Mouse (Mus musculus): ENCODE measurements around the gene Gm12166. TPM values are rescaled to one million over a fixed set of nuclear protein-coding genes. Genes with fewer than 3 reads are reported as not detected.
A peak's percentile ranks its signal among the peaks of the same experiment; 100 is the strongest.
"Not testable (repeated sequence)": the region's sequence is repeated elsewhere in the genome, so short reads cannot be mapped to it uniquely, and the experiment has no call there.

Gm12166 gene
- polyA plus RNA-seq, 1 experiment from 2014 or later = 3.0 TPM

DNA sequence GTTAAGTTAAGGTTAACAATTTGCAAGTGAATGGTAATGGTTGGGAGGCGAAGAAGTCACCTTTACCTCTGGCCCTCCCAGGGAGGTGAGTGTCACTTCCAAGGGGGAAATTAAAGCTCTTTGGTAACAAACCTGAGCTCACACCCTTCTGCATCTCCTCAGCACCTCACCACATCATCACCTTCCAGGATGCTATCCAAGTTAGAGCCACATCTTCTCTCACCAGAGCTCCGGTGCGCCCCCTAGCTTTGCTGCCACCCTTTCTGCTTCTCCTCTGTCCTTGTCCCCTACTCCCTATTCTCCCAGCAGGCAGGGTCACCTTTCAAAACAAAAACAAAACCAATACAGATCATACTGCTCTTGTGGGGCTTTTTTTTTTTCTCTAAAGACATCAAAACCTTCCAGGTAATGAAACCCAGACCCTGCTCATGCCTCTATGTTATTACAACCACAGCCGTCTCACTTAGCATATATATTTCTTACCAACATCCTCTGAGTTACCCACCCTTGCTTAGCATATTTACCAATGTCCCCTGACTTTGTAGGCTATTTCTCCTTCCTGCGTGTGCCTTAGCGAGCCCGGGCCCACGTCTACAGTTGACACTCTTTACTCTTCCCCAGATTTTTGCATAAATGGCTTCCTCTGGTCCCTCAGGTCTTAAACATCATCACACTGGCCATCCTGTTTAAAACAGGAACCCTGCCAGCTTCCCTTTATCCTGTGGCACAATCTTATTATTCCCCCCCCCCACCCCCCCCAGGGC, 7.9 kb upstream of the Gm12166 start:
- Histone ChIP-seq H3K27ac (replicated peaks) (no peak overlapping the region), H3K36me3 (replicated peaks) (peaks cover 18% of the 10 kb centered on the region; the same call in 1 of the 2 replicates), H3K27me3 (replicated peaks; ENCODE audit: low read depth, poor library complexity, severe bottlenecking) (peaks cover 12% of the 10 kb centered on the region; the same call in 1 of the 2 replicates), H3K4me1 (peaks cover 43% of the 10 kb centered on the region), H3K9me3 (no peaks in the 10 kb centered on the region), H3K4me3 (no peak overlapping the region)
- no peak for DNase-seq (ENCODE audit: low spot score)
- 63% methylated on average over 8 of the region's 8 CpGs for WGBS

DNA sequence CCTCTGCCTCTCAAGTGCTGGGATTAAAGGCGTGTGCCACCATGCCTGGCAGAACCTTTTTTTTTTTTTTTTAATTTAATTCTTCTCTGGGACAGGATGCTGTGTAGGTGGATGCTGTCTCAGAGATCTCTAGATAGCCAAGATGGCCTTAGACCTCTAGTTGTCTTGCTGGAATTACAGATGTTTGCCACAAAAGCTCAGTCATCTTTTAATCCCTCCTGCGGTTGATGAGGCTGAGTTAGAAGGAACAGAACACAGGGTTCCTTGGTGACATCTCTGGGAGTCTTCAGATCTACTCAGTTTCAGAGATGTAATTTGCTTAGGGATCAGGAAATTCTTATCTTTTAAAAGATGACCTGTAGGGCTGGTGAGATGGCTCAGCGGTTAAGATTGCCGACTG, 6.8 kb upstream of the Gm12166 start:
- H3K27ac ChIP-seq (replicated peaks) = no peak overlapping the region
- H3K4me3 ChIP-seq = no peak overlapping the region
- no peaks in the 10 kb centered on the region for H3K9me3 ChIP-seq
- WGBS = 91% methylated on average over 4 of the region's 4 CpGs
- peaks cover 45% of the 10 kb centered on the region for H3K4me1 ChIP-seq
- H3K36me3 ChIP-seq (replicated peaks) = peaks cover 18% of the 10 kb centered on the region; the same call in 1 of the 2 replicates
- H3K27me3 ChIP-seq (replicated peaks; ENCODE audit: low read depth, poor library complexity, severe bottlenecking) = peaks cover 15% of the 10 kb centered on the region; the same call in 1 of the 2 replicates
- DNase-seq (ENCODE audit: low spot score) = no peak

DNA sequence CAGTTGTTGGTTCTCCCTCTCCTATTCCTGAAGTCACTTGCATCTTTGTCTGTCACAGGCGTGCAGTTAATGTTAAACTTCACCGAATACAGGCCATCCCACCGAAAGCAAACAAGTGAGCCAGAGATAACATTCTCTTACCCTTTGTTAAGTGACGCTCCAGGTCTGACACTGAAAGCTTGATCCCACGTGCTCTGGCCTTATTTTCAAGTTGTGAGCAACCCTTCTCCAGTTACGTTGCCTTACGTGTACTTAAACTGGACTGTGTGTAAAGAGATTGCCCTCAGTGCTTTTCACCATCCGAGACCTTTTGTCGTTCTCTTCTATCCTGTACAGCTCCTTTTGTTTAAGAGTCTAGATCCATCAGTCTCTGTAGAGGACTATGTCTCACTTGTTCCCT, 5.9 kb upstream of the Gm12166 start:
- peak overlapping the region; percentile 71; the same call in 1 of the 2 replicates for H3K4me3 ChIP-seq
- 51% methylated on average over 9 of the region's 9 CpGs for WGBS

DNA sequence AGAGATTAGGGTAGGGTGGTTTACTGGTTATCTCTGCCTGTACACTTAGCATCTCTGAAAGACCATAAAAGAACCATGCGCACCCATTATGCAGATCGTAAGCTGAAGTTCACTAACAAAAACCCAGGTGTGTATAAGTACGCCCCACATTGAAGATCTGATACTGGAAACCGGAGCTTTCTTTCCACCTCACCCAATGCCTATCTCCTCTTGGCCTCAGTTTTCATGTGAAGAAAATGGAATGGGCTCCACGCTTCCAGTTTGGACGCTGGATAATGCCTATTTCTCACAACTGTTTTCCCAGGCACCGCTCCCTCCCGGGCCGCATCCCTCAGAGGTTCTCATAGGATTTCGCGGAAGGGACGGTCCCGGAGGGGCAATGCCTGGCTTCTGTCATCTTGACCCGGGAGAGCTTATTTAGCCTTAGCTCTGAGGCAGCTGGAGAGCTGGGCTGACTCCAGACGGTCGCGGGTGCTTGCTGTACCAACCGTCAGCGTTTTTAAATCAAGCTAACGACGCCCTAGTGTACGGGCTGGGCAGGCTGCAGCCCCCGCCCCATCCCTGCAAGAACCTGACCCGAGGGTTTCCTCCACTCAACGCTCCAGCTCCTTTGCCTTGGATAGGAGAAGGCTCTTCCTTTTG, 4.8 kb upstream of the Gm12166 start:
- 2% methylated on average over 25 of the region's 25 CpGs for WGBS
- Histone ChIP-seq H3K27ac (replicated peaks) (peak overlapping the region; percentile 90), H3K4me3 (peak overlapping the region; percentile 71), H3K36me3 (replicated peaks) (peaks cover 11% of the 10 kb centered on the region; the same call in 1 of the 2 replicates), H3K4me1 (peaks cover 45% of the 10 kb centered on the region), H3K27me3 (replicated peaks; ENCODE audit: low read depth, poor library complexity, severe bottlenecking) (peaks cover 21% of the 10 kb centered on the region; the same call in 1 of the 2 replicates), H3K9me3 (no peaks in the 10 kb centered on the region)
- DNase-seq (ENCODE audit: low spot score) = peak; percentile 59

More for the DNA sequence above, 5.9 kb upstream of the Gm12166 start:
- Histone ChIP-seq H3K27me3 (replicated peaks; ENCODE audit: low read depth, poor library complexity, severe bottlenecking) (peaks cover 15% of the 10 kb centered on the region; the same call in 1 of the 2 replicates), H3K36me3 (replicated peaks) (peaks cover 16% of the 10 kb centered on the region; the same call in 1 of the 2 replicates), H3K9me3 (no peaks in the 10 kb centered on the region), H3K4me1 (peaks cover 45% of the 10 kb centered on the region), H3K27ac (replicated peaks) (no peak overlapping the region)
- no peak for DNase-seq (ENCODE audit: low spot score)

DNA sequence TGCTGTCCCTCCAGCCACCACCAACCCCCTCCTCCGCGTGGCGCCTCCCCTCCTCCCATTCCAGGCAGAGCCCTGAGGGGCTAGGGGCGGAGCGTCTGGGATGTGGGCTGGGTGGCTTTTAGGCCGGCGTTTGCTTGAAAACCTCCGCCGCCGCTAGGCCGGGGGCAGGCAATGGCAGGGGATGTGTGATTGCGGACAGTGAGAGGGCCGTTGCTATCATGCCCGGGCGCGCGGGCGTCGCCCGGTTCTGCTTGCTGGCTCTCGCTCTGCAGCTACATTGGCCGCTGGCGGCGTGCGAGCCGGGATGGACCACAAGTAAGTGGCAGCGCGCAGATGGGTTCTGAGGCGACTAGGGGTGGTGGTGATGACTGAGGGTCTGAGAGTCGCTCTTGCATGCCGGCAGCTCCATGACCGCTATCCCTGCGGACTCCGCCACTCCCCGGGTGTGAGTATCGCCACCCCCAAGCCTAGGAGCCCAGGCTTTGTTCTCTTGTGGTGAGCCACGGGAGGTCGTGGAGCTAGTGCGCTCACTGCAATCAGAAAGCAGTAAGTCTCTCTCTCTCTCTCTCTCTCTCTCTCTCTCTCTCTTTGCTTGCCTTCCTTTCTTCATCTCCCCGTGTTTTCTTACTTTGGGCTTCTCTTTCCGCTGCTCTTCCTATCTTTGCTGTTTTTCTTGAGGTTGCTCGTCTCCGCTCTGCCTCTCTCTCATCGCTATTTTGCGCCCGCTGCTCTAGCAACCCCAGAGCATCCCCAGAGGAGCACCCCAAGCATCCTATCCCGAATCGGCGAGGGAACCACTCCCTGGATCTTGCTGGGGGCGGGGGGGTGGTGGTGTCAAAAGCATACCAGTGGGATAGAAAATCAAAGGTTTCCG, 4.0 kb upstream of the Gm12166 start, which contains the start of gene Adam19:
TSS of gene Adam19 (plus strand) at position 97 of the 874 bp plus-strand sequence.
- H3K27me3 ChIP-seq (replicated peaks; ENCODE audit: low read depth, poor library complexity, severe bottlenecking) = peaks cover 21% of the 10 kb centered on the region; the same call in 1 of the 2 replicates
- under 1% methylated on average over 51 of the region's 51 CpGs for WGBS
- peak within 1 kb of the TSS; percentile 90 for H3K27ac ChIP-seq (replicated peaks)

DNA sequence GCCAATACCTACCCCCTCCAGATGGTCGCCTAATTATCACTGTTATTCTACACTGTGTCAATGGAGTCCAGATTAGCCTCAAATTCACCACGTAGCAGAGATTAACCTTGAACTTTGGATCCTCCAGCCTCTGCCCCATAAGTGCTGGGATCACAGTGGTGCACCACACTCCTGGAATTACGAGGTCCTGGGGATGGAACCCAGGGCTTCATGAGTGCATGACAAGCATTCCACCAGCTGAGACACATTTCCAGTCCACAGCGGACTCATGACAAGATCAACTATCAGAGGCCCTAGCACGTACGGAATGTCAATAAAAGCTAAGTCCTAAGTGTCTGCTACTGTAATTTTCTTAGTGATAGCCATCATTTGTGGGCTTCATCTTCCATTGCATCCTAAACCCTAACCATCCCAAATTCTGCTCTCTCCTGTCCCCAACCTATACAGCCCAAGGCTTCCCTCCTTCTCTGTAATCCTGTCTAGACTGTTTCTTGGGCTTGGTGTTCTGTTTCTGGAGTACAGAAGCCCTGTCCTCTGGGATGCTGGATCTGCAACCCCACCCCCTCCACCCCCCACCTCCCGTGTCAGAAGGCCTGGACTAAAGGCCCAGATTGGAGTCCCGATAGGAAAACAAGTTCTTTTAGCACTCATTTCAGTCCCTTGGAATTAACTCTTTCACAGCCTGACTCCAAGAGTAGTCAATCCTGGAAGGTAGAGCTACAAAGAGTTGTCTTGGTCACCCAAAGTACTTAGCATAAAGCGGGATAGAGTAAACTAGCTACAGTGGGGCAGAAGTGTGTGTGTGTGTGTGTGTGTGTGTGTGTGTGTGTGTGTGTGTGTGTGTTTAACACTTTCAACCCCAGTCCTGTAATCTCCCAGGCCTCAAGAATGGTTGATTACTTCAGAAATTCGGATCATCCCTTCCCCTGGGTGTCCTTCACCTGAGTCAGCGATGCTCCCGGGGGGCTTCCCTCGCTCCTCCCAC, 3.1 kb upstream of the Gm12166 start:
- DNase-seq (ENCODE audit: low spot score) = peak; percentile 45
- H3K27ac ChIP-seq (replicated peaks) = peak overlapping the region; percentile 90
- H3K36me3 ChIP-seq (replicated peaks) = no peaks in the 10 kb centered on the region
- peaks cover 21% of the 10 kb centered on the region; the same call in 1 of the 2 replicates for H3K27me3 ChIP-seq (replicated peaks; ENCODE audit: low read depth, poor library complexity, severe bottlenecking)
- H3K4me3 ChIP-seq = peak overlapping the region; percentile 71
- H3K9me3 ChIP-seq = no peaks in the 10 kb centered on the region
- WGBS = 20% methylated on average over 13 of the region's 13 CpGs
- peaks cover 39% of the 10 kb centered on the region for H3K4me1 ChIP-seq

More for the DNA sequence above, 4.0 kb upstream of the Gm12166 start, which contains the start of gene Adam19:
- H3K4me3 ChIP-seq = peak within 1 kb of the TSS; percentile 71
- peak; percentile 91 for DNase-seq (ENCODE audit: low spot score)
- H3K9me3 ChIP-seq = no peaks in the 10 kb centered on the region
- H3K4me1 ChIP-seq = peaks cover 45% of the 10 kb centered on the region
- peaks cover 6% of the 10 kb centered on the region; the same call in 1 of the 2 replicates for H3K36me3 ChIP-seq (replicated peaks)

DNA sequence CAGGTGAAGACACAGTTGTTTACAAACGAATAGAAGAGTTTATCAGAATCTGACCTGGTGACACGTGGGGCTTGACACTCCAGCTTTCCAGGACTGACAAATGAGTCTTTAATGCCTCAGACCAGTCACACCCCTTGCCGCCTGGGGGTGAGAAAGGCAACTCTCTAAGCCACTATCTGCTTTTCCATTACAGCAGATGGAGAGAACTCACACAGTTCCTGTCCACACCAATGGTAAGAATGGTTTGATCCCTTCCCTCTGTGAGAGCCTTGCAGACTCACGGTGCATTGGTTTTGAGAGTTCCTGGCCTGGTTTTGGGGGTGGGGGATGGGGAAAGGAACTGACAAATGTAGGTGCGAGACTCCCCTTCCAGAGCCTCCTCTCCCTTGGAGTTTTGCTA, 2.2 kb upstream of the Gm12166 start:
- no peak for DNase-seq (ENCODE audit: low spot score)
- H3K36me3 ChIP-seq (replicated peaks) = no peaks in the 10 kb centered on the region
- H3K27ac ChIP-seq (replicated peaks) = no peak overlapping the region
- H3K9me3 ChIP-seq = no peaks in the 10 kb centered on the region
- no peak overlapping the region for H3K4me3 ChIP-seq
- peaks cover 35% of the 10 kb centered on the region for H3K4me1 ChIP-seq
- H3K27me3 ChIP-seq (replicated peaks; ENCODE audit: low read depth, poor library complexity, severe bottlenecking) = peaks cover 21% of the 10 kb centered on the region; the same call in 1 of the 2 replicates
- 36% methylated on average over 5 of the region's 5 CpGs for WGBS

DNA sequence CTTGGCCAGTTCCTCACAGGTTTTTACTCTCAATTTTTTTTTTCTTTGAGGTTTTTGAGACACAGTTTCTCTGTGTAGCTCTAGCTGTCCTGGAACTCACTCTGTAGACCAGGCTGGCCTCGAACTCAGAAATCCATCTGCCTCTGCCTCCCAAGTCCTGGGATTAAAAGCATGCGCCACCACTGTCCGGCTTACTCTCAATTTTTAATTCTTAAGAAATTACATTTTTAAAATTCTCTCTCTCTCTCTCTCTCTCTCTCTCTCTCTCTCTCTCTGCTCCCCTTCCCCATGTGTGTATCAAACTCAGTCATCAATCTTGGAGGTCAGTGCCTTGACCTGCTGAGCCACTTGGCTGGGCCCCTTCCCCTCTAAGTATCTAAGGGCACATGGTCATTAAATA, 1.3 kb upstream of the Gm12166 start:
- H3K4me3 ChIP-seq; H3K9me3 ChIP-seq; DNase-seq (ENCODE audit: low spot score); H3K36me3 ChIP-seq (replicated peaks); H3K27ac ChIP-seq (replicated peaks): not testable (repeated sequence)
- 92% methylated on average over 3 of the region's 3 CpGs for WGBS
- H3K4me1 ChIP-seq = peaks cover 35% of the 10 kb centered on the region
- H3K27me3 ChIP-seq (replicated peaks; ENCODE audit: low read depth, poor library complexity, severe bottlenecking) = peaks cover 21% of the 10 kb centered on the region; the same call in 1 of the 2 replicates

DNA sequence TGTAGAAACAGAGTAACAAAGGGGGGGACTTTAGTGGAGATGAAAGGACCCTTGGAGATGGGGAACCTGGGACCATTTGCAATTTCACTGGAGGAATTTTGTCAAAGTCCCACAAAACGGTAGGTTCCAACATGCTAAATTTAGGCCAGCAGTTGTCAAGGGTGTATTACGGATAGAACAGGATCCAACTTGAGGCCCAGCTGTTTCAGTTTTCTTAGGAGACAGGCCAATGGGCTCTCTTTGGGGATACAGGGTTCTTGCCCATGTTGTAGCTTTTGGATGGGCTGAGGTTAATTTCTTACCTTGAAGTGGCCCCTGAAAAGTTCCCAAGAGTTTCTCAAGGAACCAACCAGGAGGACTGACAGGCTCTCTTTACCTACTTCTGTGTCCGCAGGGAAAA, 4.9 kb downstream of the Gm12166 start:
- WGBS = 87% methylated on average over 3 of the region's 3 CpGs
- Histone ChIP-seq H3K4me3 (no peak overlapping the region), H3K4me1 (no peaks in the 10 kb centered on the region), H3K9me3 (no peaks in the 10 kb centered on the region), H3K27me3 (replicated peaks; ENCODE audit: low read depth, poor library complexity, severe bottlenecking) (0 out of 2 replicates have a peak, but pooled peaks cover 1% of the 10 kb centered on the region), H3K36me3 (replicated peaks) (no peaks in the 10 kb centered on the region), H3K27ac (replicated peaks) (no peak overlapping the region)
- no peak for DNase-seq (ENCODE audit: low spot score)

DNA sequence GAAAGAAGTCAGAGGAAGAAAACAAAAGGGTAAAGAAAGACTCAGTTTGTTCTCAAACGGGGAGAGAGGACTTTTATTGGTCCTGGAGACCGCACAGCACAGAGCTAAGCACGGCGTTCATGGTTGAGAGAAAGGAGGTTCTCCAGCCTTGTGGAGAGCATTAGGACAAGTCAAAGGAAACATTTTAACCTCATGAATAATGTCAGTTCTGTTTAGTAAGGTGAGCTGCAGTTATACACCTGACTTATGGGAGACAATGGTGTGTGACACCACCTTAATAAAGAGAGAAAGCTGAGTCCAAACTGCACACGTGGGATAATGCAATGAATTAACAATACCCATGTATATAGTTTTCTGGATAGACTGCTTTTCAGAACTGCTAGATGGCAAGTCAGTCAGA, 7.3 kb downstream of the Gm12166 start:
- 91% methylated on average over 5 of the region's 5 CpGs for WGBS
- peaks cover 8% of the 10 kb centered on the region for H3K4me1 ChIP-seq
- H3K36me3 ChIP-seq (replicated peaks) = no peaks in the 10 kb centered on the region
- H3K27ac ChIP-seq (replicated peaks) = no peak overlapping the region
- no peak for DNase-seq (ENCODE audit: low spot score)
- H3K27me3 ChIP-seq (replicated peaks; ENCODE audit: low read depth, poor library complexity, severe bottlenecking) = no peaks in the 10 kb centered on the region
- no peaks in the 10 kb centered on the region for H3K9me3 ChIP-seq
- H3K4me3 ChIP-seq = no peak overlapping the region

DNA sequence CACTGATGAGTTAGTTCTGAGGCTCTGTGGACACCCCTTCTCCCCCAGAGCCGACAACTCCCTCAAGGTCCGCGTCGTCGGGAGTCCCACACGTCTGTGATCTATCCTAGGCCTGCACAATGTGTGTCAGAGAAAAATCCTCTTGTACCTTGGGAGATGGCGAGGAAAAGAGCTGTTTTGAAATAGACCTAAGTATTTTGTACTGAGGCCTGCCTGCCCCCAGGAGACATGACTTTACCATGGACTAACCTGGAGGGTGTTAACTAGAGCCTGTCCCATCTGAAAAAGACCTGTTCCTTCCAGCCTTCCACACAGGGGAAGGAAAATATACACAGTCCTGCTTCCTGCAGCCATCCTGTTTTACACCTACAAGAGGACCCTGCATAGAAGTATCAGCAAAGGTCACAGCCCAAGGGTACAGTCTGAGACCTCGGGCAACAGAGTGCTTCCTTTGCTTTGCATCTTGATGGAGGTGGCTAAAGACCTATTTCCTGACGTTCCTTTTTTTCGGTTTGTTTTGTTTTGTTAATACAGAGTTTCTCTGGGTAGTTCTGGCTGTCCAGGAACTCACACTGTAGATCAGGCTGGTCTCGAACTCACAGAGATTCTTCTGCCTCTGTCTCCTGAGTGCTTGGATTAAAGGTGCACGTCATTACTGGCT, 10.4 kb downstream of the Gm12166 start:
- H3K4me1 ChIP-seq = peaks cover 18% of the 10 kb centered on the region
- WGBS = 72% methylated on average over 12 of the region's 12 CpGs
- DNase-seq (ENCODE audit: low spot score) = no peak
- no peak overlapping the region for H3K4me3 ChIP-seq
- H3K36me3 ChIP-seq (replicated peaks) = no peaks in the 10 kb centered on the region
- H3K27ac ChIP-seq (replicated peaks) = no peak overlapping the region
- H3K27me3 ChIP-seq (replicated peaks; ENCODE audit: low read depth, poor library complexity, severe bottlenecking) = no peaks in the 10 kb centered on the region
- no peaks in the 10 kb centered on the region for H3K9me3 ChIP-seq

Data from embryonic facial prominence, embryonic 10.5 days (tissue).